Mouse (Mus musculus) kidney, postnatal 0 days (tissue): ENCODE data around the gene Gm10944. TPM values are rescaled to one million over a fixed set of nuclear protein-coding genes. Genes with fewer than 3 reads are reported as not detected.

ENCODE experiments used
- ATAC-seq: fragments of 200-750 bp; cut with Nextera tagmentation; replicated peaks from 2 replicates; pipeline ENCODE4 v1.8.0; 2017; ENCODE audit warnings: low read depth, moderate number of reproducible peaks, moderate TSS enrichment, moderate library complexity; ENCODE audit not compliant: low FRiP score
- DNase-seq: peaks from one replicate; pipeline ENCODE4 v3.0.0-alpha.2; 2016; ENCODE audit warnings: low spot score
- H3K27ac ChIP-seq: fragments of 300-500 bp; sonication (generic); 2 replicates; pipeline ENCODE4 v1.5.1; 2014; ENCODE audit warnings: mild to moderate bottlenecking
- H3K27me3 ChIP-seq: fragments of 300-500 bp; sonication (generic); 2 replicates; pipeline ENCODE4 v1.6.1; 2014; ENCODE audit warnings: low read length, mixed read lengths; ENCODE audit not compliant: insufficient read depth
- H3K36me3 ChIP-seq: fragments of 300-500 bp; sonication (generic); 2 replicates; pipeline ENCODE4 v1.6.1; 2014; ENCODE audit warnings: low read length, mixed read lengths; ENCODE audit not compliant: insufficient read depth
- H3K4me1 ChIP-seq: fragments of 300-500 bp; sonication (generic); replicated peaks from 2 replicates; pipeline ENCODE4 v1.6.1; 2014; ENCODE audit warnings: antibody characterized with exemption, low read length, mixed read lengths; ENCODE audit not compliant: insufficient read depth
- H3K4me2 ChIP-seq: fragments of 300-500 bp; sonication (generic); 2 replicates; pipeline ENCODE4 v1.6.1; 2014; ENCODE audit warnings: mild to moderate bottlenecking, low read length, moderate library complexity, mixed read lengths
- H3K4me3 ChIP-seq: fragments of 300-500 bp; sonication (generic); replicated peaks from 2 replicates; pipeline ENCODE4 v1.5.1; 2014; ENCODE audit warnings: low read depth, low read length
- H3K9ac ChIP-seq: fragments of 300-500 bp; sonication (generic); 2 replicates; pipeline ENCODE4 v1.6.1; 2014; ENCODE audit warnings: low read depth, low read length
- H3K9me3 ChIP-seq: fragments of 300-500 bp; sonication (generic); replicated peaks from 2 replicates; pipeline ENCODE4 v1.6.1; 2016; ENCODE audit warnings: low read length, inconsistent platforms, mixed read lengths
- CTCF ChIP-seq: IDR thresholded peaks from 2 replicates; pipeline ENCODE4 v1.5.1; 2016; ENCODE audit warnings: antibody characterized with exemption, low read depth, mild to moderate bottlenecking, moderate library complexity
- WGBS: fragments of 180-500 bp; shearing (Covaris S2); extraction: QIAGEN DNeasy Blood & Tissue Kit; methylation state at CpG from one replicate; pipeline ENCODE4 v1.1.7; 2014; 5-methylcytosine and 5-hydroxymethylcytosine counted together
- polyA plus RNA-seq: library from polyadenylated mRNA; unstranded; fragments of >200 nt; fragmentation: Nextera tagmentation; extraction: Ambion mirVana; gene quantifications from 2 replicates; pipeline ENCODE4 v1.2.1, GENCODE M21; 2015

Gm10944 gene
- polyA plus RNA-seq, 1 experiment from 2014 or later = not detected

- Histone ChIP-seq H3K27ac (no peak overlapping the region), H3K4me3 (peak overlapping the region; percentile 26), H3K36me3 (no peaks in the 10 kb centered on the region), H3K4me1 (no peaks in the 10 kb centered on the region; the same call in 1 of the 2 replicates), H3K9ac (no peak overlapping the region), H3K9me3 (no peaks in the 10 kb centered on the region), H3K4me2 (peak overlapping the region; percentile 79), H3K27me3 (no peaks in the 10 kb centered on the region)
- WGBS = 12% methylated on average over 11 of the region's 11 CpGs
- DNase-seq = no peak
- TF ChIP-seq CTCF = no peak
- ATAC-seq = no peak
Observed at GRCm38 (mm10) chr10:10689668-10690223, 8.6 kb downstream of the Gm10944 start.

GRCm38 (mm10) chr10:10697497-10697896 lies 16.3 kb downstream of the Gm10944 start:
- Histone ChIP-seq H3K27me3 (no peaks in the 10 kb centered on the region), H3K27ac (no peak overlapping the region), H3K36me3 (no peaks in the 10 kb centered on the region), H3K4me2 (no peak overlapping the region), H3K4me1 (no peaks in the 10 kb centered on the region), H3K9me3 (no peaks in the 10 kb centered on the region), H3K4me3 (no peak overlapping the region), H3K9ac (no peak overlapping the region)
- TF ChIP-seq CTCF = no peak
- ATAC-seq = no peak
- WGBS = 64% methylated on average over 6 of the region's 6 CpGs
- no peak for DNase-seq

DNA sequence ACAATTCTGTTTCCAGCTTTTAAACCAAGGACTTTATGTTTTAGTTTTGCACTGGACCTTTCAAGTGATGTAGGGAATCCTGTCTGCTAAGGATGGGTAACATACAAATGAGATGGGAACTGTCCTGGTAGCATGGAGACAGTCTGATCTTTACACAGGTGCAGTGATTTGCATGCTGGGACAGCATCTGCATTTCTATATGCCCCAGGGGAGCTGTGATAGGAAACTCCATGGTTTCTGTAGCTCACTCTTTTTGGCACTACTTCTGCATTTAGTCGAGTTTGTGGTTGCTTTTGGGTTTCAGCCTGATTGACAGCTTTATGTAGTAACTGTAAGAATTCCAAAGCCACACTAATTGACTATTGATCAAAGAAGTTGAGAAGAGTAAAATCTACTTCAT lies 19.8 kb downstream of the Gm10944 start:
- 35% methylated on average over 1 of the region's 1 CpGs for WGBS
- H3K4me3 ChIP-seq = no peak overlapping the region
- H3K9ac ChIP-seq = no peak overlapping the region
- ATAC-seq (no peak), DNase-seq (no peak)
- no peaks in the 10 kb centered on the region for H3K9me3 ChIP-seq
- H3K4me2 ChIP-seq = no peak overlapping the region
- no peaks in the 10 kb centered on the region for H3K36me3 ChIP-seq
- no peak for TF ChIP-seq CTCF
- no peak overlapping the region for H3K27ac ChIP-seq
- H3K4me1 ChIP-seq = no peaks in the 10 kb centered on the region
- H3K27me3 ChIP-seq = no peaks in the 10 kb centered on the region

- no peaks in the 10 kb centered on the region for H3K9me3 ChIP-seq
- TF ChIP-seq CTCF = no peak
- ATAC-seq (no peak), DNase-seq (no peak)
- H3K4me2 ChIP-seq = no peak overlapping the region
- H3K9ac ChIP-seq = no peak overlapping the region
- no peaks in the 10 kb centered on the region for H3K27me3 ChIP-seq
- H3K36me3 ChIP-seq = no peaks in the 10 kb centered on the region
- no peak overlapping the region for H3K27ac ChIP-seq
- H3K4me1 ChIP-seq = no peaks in the 10 kb centered on the region
- no peak overlapping the region for H3K4me3 ChIP-seq
- 88% methylated on average over 1 of the region's 1 CpGs for WGBS
Observed at GRCm38 (mm10) chr10:10701326-10701725, 20.2 kb downstream of the Gm10944 start.

DNA sequence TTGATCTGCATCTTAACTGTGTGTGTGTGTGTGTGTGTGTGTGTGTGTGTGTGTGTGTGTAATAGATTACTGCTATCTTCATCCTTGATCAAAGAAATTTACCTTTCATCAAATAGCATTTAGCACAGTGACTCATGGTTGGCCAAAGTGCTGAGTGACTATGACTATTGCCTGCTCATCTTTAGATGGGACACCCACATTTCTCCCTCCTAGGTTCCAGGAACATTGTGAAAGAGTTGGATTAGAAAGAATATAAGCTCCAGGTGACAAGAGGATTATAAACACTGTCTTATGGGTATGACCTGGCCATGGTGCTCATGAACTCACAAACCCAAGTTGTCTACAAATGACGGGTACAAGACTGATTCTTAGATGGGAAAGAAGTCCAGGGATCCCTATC lies 26.9 kb downstream of the Gm10944 start:
- Histone ChIP-seq H3K4me1 (no peaks in the 10 kb centered on the region), H3K9me3 (no peaks in the 10 kb centered on the region), H3K4me2 (no peak overlapping the region), H3K9ac (no peak overlapping the region), H3K4me3 (no peak overlapping the region), H3K27ac (no peak overlapping the region), H3K27me3 (no peaks in the 10 kb centered on the region), H3K36me3 (no peaks in the 10 kb centered on the region)
- DNase-seq (no peak), ATAC-seq (no peak)
- TF ChIP-seq CTCF = no peak
- 89% methylated on average over 1 of the region's 1 CpGs for WGBS

GRCm38 (mm10) chr10:10710359-10710758 lies 29.2 kb downstream of the Gm10944 start:
- WGBS = 95% methylated on average over 2 of the region's 2 CpGs
- no peak for TF ChIP-seq CTCF
- no peaks in the 10 kb centered on the region for H3K27me3 ChIP-seq
- no peak for DNase-seq
- H3K36me3 ChIP-seq = no peaks in the 10 kb centered on the region
- no peak for ATAC-seq
- no peaks in the 10 kb centered on the region for H3K9me3 ChIP-seq
- H3K4me3 ChIP-seq = no peak overlapping the region
- no peak overlapping the region for H3K4me2 ChIP-seq
- no peaks in the 10 kb centered on the region for H3K4me1 ChIP-seq
- no peak overlapping the region for H3K9ac ChIP-seq
- H3K27ac ChIP-seq = no peak overlapping the region

- no peak overlapping the region for H3K27ac ChIP-seq
- no peaks in the 10 kb centered on the region for H3K27me3 ChIP-seq
- H3K36me3 ChIP-seq = no peaks in the 10 kb centered on the region
- no peak for TF ChIP-seq CTCF
- no peaks in the 10 kb centered on the region for H3K4me1 ChIP-seq
- H3K4me3 ChIP-seq = no peak overlapping the region
- no peak overlapping the region for H3K4me2 ChIP-seq
- DNase-seq (no peak), ATAC-seq (no peak)
- H3K9me3 ChIP-seq = no peaks in the 10 kb centered on the region
- no peak overlapping the region for H3K9ac ChIP-seq
- 68% methylated on average over 2 of the region's 2 CpGs for WGBS
Observed at GRCm38 (mm10) chr10:10710837-10711236, 29.7 kb downstream of the Gm10944 start.
